Mouse (Mus musculus): ENCODE data around the gene Wwox. TPM values are rescaled to one million over a fixed set of nuclear protein-coding genes. Genes with fewer than 3 reads are reported as not detected.

Gene Wwox
- polyA plus RNA-seq, 1 experiment from 2014 or later, result 13.8 TPM

- H3K4me1 ChIP-seq (ENCODE audit: control insufficient read depth, insufficient read depth, low read length), result peaks cover 16% of the 10 kb centered on the region; the same call in 1 of the 2 replicates
- H3K4me3 ChIP-seq (ENCODE audit: low read depth, low read length), result no peak overlapping the region
- H3K36me3 ChIP-seq (ENCODE audit: control insufficient read depth, insufficient read depth, low read length), result no peaks in the 10 kb centered on the region
- no peak for ATAC-seq (ENCODE audit: low read depth)
- H3K27ac ChIP-seq (ENCODE audit: low read depth, low read length), result no peak overlapping the region
- 41% methylated on average over 22 of the region's 23 CpGs for WGBS
- H3K4me2 ChIP-seq (ENCODE audit: low read depth, low read length), result no peak overlapping the region
- no peaks in the 10 kb centered on the region for H3K9me3 ChIP-seq (ENCODE audit: control insufficient read depth, low read length)
- H3K27me3 ChIP-seq (ENCODE audit: control insufficient read depth, insufficient read depth, low read length), result no peaks in the 10 kb centered on the region
- no peak overlapping the region for H3K9ac ChIP-seq (replicated peaks; ENCODE audit: low read depth, low read length)
These were observed 334.3 kb downstream of the Wwox start for GRCm38 (mm10) chr8:114773461-114774414.

- no peak for ATAC-seq (ENCODE audit: low read depth)
- no peaks in the 10 kb centered on the region for H3K36me3 ChIP-seq (ENCODE audit: control insufficient read depth, insufficient read depth, low read length)
- H3K9ac ChIP-seq (replicated peaks; ENCODE audit: low read depth, low read length), result no peak overlapping the region
- H3K27me3 ChIP-seq (ENCODE audit: control insufficient read depth, insufficient read depth, low read length), result no peaks in the 10 kb centered on the region
- no peak overlapping the region for H3K27ac ChIP-seq (ENCODE audit: low read depth, low read length)
- WGBS, result 72% methylated on average over 6 of the region's 6 CpGs
- H3K9me3 ChIP-seq (ENCODE audit: control insufficient read depth, low read length), result no peaks in the 10 kb centered on the region
- H3K4me3 ChIP-seq (ENCODE audit: low read depth, low read length), result no peak overlapping the region
- H3K4me1 ChIP-seq (ENCODE audit: control insufficient read depth, insufficient read depth, low read length), result peaks cover 16% of the 10 kb centered on the region; the same call in 1 of the 2 replicates
- no peak overlapping the region for H3K4me2 ChIP-seq (ENCODE audit: low read depth, low read length)
These were observed 334.9 kb downstream of the Wwox start for GRCm38 (mm10) chr8:114774415-114774775.

- Histone ChIP-seq H3K27me3 (ENCODE audit: control insufficient read depth, insufficient read depth, low read length) (no peaks in the 10 kb centered on the region), H3K36me3 (ENCODE audit: control insufficient read depth, insufficient read depth, low read length) (no peaks in the 10 kb centered on the region), H3K9ac (replicated peaks; ENCODE audit: low read depth, low read length) (no peak overlapping the region), H3K9me3 (ENCODE audit: control insufficient read depth, low read length) (no peaks in the 10 kb centered on the region), H3K4me2 (ENCODE audit: low read depth, low read length) (no peak overlapping the region), H3K4me1 (ENCODE audit: control insufficient read depth, insufficient read depth, low read length) (peaks cover 16% of the 10 kb centered on the region; the same call in 1 of the 2 replicates), H3K4me3 (ENCODE audit: low read depth, low read length) (no peak overlapping the region), H3K27ac (ENCODE audit: low read depth, low read length) (no peak overlapping the region)
- ATAC-seq (ENCODE audit: low read depth), result no peak
- 58% methylated on average over 8 of the region's 8 CpGs for WGBS
These were observed 336.1 kb downstream of the Wwox start for GRCm38 (mm10) chr8:114775543-114775942.

GRCm38 (mm10) chr8:114776696-114777095 lies 337.2 kb downstream of the Wwox start:
- 89% methylated on average over 9 of the region's 9 CpGs for WGBS
- Histone ChIP-seq H3K4me2 (ENCODE audit: low read depth, low read length) (no peak overlapping the region), H3K36me3 (ENCODE audit: control insufficient read depth, insufficient read depth, low read length) (no peaks in the 10 kb centered on the region), H3K27me3 (ENCODE audit: control insufficient read depth, insufficient read depth, low read length) (no peaks in the 10 kb centered on the region), H3K4me1 (ENCODE audit: control insufficient read depth, insufficient read depth, low read length) (peaks cover 14% of the 10 kb centered on the region; the same call in 1 of the 2 replicates), H3K4me3 (ENCODE audit: low read depth, low read length) (no peak overlapping the region), H3K9ac (replicated peaks; ENCODE audit: low read depth, low read length) (no peak overlapping the region), H3K27ac (ENCODE audit: low read depth, low read length) (no peak overlapping the region), H3K9me3 (ENCODE audit: control insufficient read depth, low read length) (no peaks in the 10 kb centered on the region)
- ATAC-seq (ENCODE audit: low read depth), result no peak

GRCm38 (mm10) chr8:114777271-114777980 lies 338.0 kb downstream of the Wwox start:
- no peaks in the 10 kb centered on the region for H3K9me3 ChIP-seq (ENCODE audit: control insufficient read depth, low read length)
- no peaks in the 10 kb centered on the region for H3K36me3 ChIP-seq (ENCODE audit: control insufficient read depth, insufficient read depth, low read length)
- peaks cover 11% of the 10 kb centered on the region; the same call in 1 of the 2 replicates for H3K4me1 ChIP-seq (ENCODE audit: control insufficient read depth, insufficient read depth, low read length)
- WGBS, result 56% methylated on average over 10 of the region's 10 CpGs
- H3K27me3 ChIP-seq (ENCODE audit: control insufficient read depth, insufficient read depth, low read length), result no peaks in the 10 kb centered on the region
- H3K4me2 ChIP-seq (ENCODE audit: low read depth, low read length), result no peak overlapping the region
- H3K27ac ChIP-seq (ENCODE audit: low read depth, low read length), result no peak overlapping the region
- no peak overlapping the region for H3K4me3 ChIP-seq (ENCODE audit: low read depth, low read length)
- H3K9ac ChIP-seq (replicated peaks; ENCODE audit: low read depth, low read length), result no peak overlapping the region
- no peak for ATAC-seq (ENCODE audit: low read depth)

GRCm38 (mm10) chr8:114779002-114779401 lies 339.5 kb downstream of the Wwox start:
- Histone ChIP-seq H3K4me3 (ENCODE audit: low read depth, low read length) (no peak overlapping the region), H3K36me3 (ENCODE audit: control insufficient read depth, insufficient read depth, low read length) (no peaks in the 10 kb centered on the region), H3K9me3 (ENCODE audit: control insufficient read depth, low read length) (no peaks in the 10 kb centered on the region), H3K4me1 (ENCODE audit: control insufficient read depth, insufficient read depth, low read length) (peaks cover 4% of the 10 kb centered on the region; the same call in 1 of the 2 replicates), H3K4me2 (ENCODE audit: low read depth, low read length) (no peak overlapping the region), H3K27me3 (ENCODE audit: control insufficient read depth, insufficient read depth, low read length) (no peaks in the 10 kb centered on the region), H3K9ac (replicated peaks; ENCODE audit: low read depth, low read length) (no peak overlapping the region), H3K27ac (ENCODE audit: low read depth, low read length) (no peak overlapping the region)
- 84% methylated on average over 9 of the region's 9 CpGs for WGBS
- ATAC-seq (ENCODE audit: low read depth), result no peak

- H3K27me3 ChIP-seq (ENCODE audit: control insufficient read depth, insufficient read depth, low read length), result no peaks in the 10 kb centered on the region
- 83% methylated on average over 8 of the region's 8 CpGs for WGBS
These were observed 343.9 kb downstream of the Wwox start for GRCm38 (mm10) chr8:114783321-114783720.

GRCm38 (mm10) chr8:114785834-114786233 lies 346.4 kb downstream of the Wwox start:
- H3K4me1 ChIP-seq (ENCODE audit: control insufficient read depth, insufficient read depth, low read length), result no peaks in the 10 kb centered on the region
- H3K4me2 ChIP-seq (ENCODE audit: low read depth, low read length), result no peak overlapping the region
- WGBS, result 87% methylated on average over 11 of the region's 11 CpGs
- H3K27ac ChIP-seq (ENCODE audit: low read depth, low read length), result no peak overlapping the region
- H3K36me3 ChIP-seq (ENCODE audit: control insufficient read depth, insufficient read depth, low read length), result no peaks in the 10 kb centered on the region
- H3K9me3 ChIP-seq (ENCODE audit: control insufficient read depth, low read length), result no peaks in the 10 kb centered on the region
- no peak overlapping the region for H3K9ac ChIP-seq (replicated peaks; ENCODE audit: low read depth, low read length)
- H3K27me3 ChIP-seq (ENCODE audit: control insufficient read depth, insufficient read depth, low read length), result no peaks in the 10 kb centered on the region
- no peak for ATAC-seq (ENCODE audit: low read depth)
- no peak overlapping the region for H3K4me3 ChIP-seq (ENCODE audit: low read depth, low read length)

More at GRCm38 (mm10) chr8:114783321-114783720, 343.9 kb downstream of the Wwox start:
- no peak overlapping the region for H3K27ac ChIP-seq (ENCODE audit: low read depth, low read length)
- H3K4me1 ChIP-seq (ENCODE audit: control insufficient read depth, insufficient read depth, low read length), result 0 out of 2 replicates have a peak, but pooled peaks cover 3% of the 10 kb centered on the region
- no peaks in the 10 kb centered on the region for H3K36me3 ChIP-seq (ENCODE audit: control insufficient read depth, insufficient read depth, low read length)
- no peak for ATAC-seq (ENCODE audit: low read depth)
- no peaks in the 10 kb centered on the region for H3K9me3 ChIP-seq (ENCODE audit: control insufficient read depth, low read length)
- no peak overlapping the region for H3K9ac ChIP-seq (replicated peaks; ENCODE audit: low read depth, low read length)
- H3K4me3 ChIP-seq (ENCODE audit: low read depth, low read length), result no peak overlapping the region
- H3K4me2 ChIP-seq (ENCODE audit: low read depth, low read length), result no peak overlapping the region

GRCm38 (mm10) chr8:114789616-114790015 lies 350.2 kb downstream of the Wwox start:
- ATAC-seq (ENCODE audit: low read depth), result no peak
- no peak overlapping the region for H3K27ac ChIP-seq (ENCODE audit: low read depth, low read length)
- H3K4me1 ChIP-seq (ENCODE audit: control insufficient read depth, insufficient read depth, low read length), result no peaks in the 10 kb centered on the region
- no peaks in the 10 kb centered on the region for H3K36me3 ChIP-seq (ENCODE audit: control insufficient read depth, insufficient read depth, low read length)
- no peaks in the 10 kb centered on the region for H3K27me3 ChIP-seq (ENCODE audit: control insufficient read depth, insufficient read depth, low read length)
- H3K9ac ChIP-seq (replicated peaks; ENCODE audit: low read depth, low read length), result no peak overlapping the region
- WGBS, result 92% methylated on average over 7 of the region's 7 CpGs
- H3K4me3 ChIP-seq (ENCODE audit: low read depth, low read length), result no peak overlapping the region
- no peaks in the 10 kb centered on the region for H3K9me3 ChIP-seq (ENCODE audit: control insufficient read depth, low read length)
- no peak overlapping the region for H3K4me2 ChIP-seq (ENCODE audit: low read depth, low read length)

Measured in neural tube, embryonic 14.5 days (tissue).